Mouse (Mus musculus): ENCODE measurements around the gene Anks1. TPM values are rescaled to one million over a fixed set of nuclear protein-coding genes. Genes with fewer than 3 reads are reported as not detected.

Gene Anks1
- polyA plus RNA-seq, 1 experiment from 2014 or later = 13.3 TPM

DNA sequence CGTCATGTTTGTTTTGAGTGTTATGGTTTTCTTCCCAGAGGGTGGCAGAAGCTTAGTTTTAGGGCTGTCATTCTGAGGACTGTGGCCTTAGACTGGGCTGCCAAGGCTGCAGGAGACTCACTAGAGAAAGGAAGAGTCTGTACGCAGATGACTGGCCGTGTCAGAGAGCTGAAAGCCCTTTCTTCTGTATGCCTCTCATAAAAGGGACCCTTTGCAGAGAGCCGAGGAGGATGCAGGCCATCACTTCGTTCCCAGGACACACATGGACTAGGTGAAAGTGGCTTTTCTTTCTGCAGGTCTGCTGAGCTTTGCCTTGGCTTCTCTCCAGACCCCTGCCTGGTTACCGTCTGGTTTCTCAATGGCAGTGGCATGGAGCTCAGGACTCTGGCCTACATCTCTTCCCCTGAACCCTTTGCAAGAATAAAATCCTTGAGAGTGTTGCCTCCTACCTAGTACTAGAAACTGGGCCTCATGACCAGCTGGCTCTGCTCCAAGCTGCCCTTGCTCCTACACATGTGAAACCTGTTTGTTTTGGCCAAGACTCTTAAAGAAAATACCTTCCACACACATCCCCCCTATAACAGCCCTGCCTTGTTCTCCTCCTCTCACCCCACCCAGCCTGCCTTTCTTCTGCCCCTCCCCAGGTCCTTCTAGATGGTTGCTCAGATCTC lies 36.6 kb downstream of the Anks1 start:
- H3K27ac ChIP-seq (replicated peaks; ENCODE audit: low read depth, low read length) = no peak overlapping the region
- no peak for DNase-seq (ENCODE audit: low spot score)
- no peaks in the 10 kb centered on the region for H3K27me3 ChIP-seq (ENCODE audit: control insufficient read depth, insufficient read depth, low read length)
- H3K4me1 ChIP-seq (ENCODE audit: control insufficient read depth, insufficient read depth, low read length) = 0 out of 2 replicates have a peak, but pooled peaks cover 4% of the 10 kb centered on the region
- no peak overlapping the region for H3K9ac ChIP-seq (replicated peaks; ENCODE audit: low read length)
- no peaks in the 10 kb centered on the region for H3K36me3 ChIP-seq (replicated peaks; ENCODE audit: control insufficient read depth, insufficient read depth, low read depth, low read length)
- no peaks in the 10 kb centered on the region for H3K9me3 ChIP-seq (replicated peaks; ENCODE audit: control insufficient read depth, low read length)
- no peak for ATAC-seq (replicated peaks; ENCODE audit: insufficient number of reproducible peaks, low FRiP score, low TSS enrichment, low read depth)
- WGBS = 70% methylated on average over 6 of the region's 6 CpGs
- H3K4me3 ChIP-seq (ENCODE audit: low read depth, low read length) = no peak overlapping the region
- no peak overlapping the region for H3K4me2 ChIP-seq (ENCODE audit: low read depth, low read length)

DNA sequence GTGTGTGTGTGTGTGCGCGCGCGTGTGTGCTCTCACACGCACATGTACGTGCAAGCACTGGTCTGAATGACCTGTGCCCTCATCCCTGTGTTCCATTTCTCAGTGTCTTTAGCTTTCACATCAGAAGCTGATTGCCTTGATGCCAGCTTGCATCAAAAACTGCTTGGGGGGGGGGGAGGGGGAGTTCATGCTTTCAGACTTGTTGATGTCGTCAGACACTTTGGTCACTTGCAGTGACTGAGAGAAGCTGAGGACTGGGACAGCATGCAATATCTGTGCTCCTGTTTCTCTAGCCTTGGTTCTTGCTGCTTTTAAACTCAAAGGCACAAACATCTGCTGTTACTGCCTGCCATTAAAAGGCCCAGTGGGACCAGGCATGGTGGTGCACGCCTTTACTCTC lies 37.3 kb downstream of the Anks1 start:
- Histone ChIP-seq H3K4me3 (ENCODE audit: low read depth, low read length) (no peak overlapping the region), H3K27ac (replicated peaks; ENCODE audit: low read depth, low read length) (no peak overlapping the region), H3K9me3 (replicated peaks; ENCODE audit: control insufficient read depth, low read length) (no peaks in the 10 kb centered on the region), H3K9ac (replicated peaks; ENCODE audit: low read length) (no peak overlapping the region), H3K27me3 (ENCODE audit: control insufficient read depth, insufficient read depth, low read length) (no peaks in the 10 kb centered on the region), H3K4me2 (ENCODE audit: low read depth, low read length) (no peak overlapping the region), H3K4me1 (ENCODE audit: control insufficient read depth, insufficient read depth, low read length) (0 out of 2 replicates have a peak, but pooled peaks cover 4% of the 10 kb centered on the region), H3K36me3 (replicated peaks; ENCODE audit: control insufficient read depth, insufficient read depth, low read depth, low read length) (no peaks in the 10 kb centered on the region)
- DNase-seq (ENCODE audit: low spot score) (no peak), ATAC-seq (replicated peaks; ENCODE audit: insufficient number of reproducible peaks, low FRiP score, low TSS enrichment, low read depth) (no peak)
- 80% methylated on average over 8 of the region's 8 CpGs for WGBS

GRCm38 (mm10) chr17:27947155-27947554 lies 38.0 kb downstream of the Anks1 start:
- H3K4me1 ChIP-seq (ENCODE audit: control insufficient read depth, insufficient read depth, low read length) = 0 out of 2 replicates have a peak, but pooled peaks cover 4% of the 10 kb centered on the region
- H3K27me3 ChIP-seq (ENCODE audit: control insufficient read depth, insufficient read depth, low read length) = no peaks in the 10 kb centered on the region
- no peak overlapping the region for H3K4me2 ChIP-seq (ENCODE audit: low read depth, low read length)
- H3K4me3 ChIP-seq (ENCODE audit: low read depth, low read length) = no peak overlapping the region
- no peaks in the 10 kb centered on the region for H3K36me3 ChIP-seq (replicated peaks; ENCODE audit: control insufficient read depth, insufficient read depth, low read depth, low read length)
- ATAC-seq (replicated peaks; ENCODE audit: insufficient number of reproducible peaks, low FRiP score, low TSS enrichment, low read depth) (no peak), DNase-seq (ENCODE audit: low spot score) (no peak)
- no peak overlapping the region for H3K9ac ChIP-seq (replicated peaks; ENCODE audit: low read length)
- H3K27ac ChIP-seq (replicated peaks; ENCODE audit: low read depth, low read length) = no peak overlapping the region
- H3K9me3 ChIP-seq (replicated peaks; ENCODE audit: control insufficient read depth, low read length) = no peaks in the 10 kb centered on the region
- 86% methylated on average over 2 of the region's 2 CpGs for WGBS

DNA sequence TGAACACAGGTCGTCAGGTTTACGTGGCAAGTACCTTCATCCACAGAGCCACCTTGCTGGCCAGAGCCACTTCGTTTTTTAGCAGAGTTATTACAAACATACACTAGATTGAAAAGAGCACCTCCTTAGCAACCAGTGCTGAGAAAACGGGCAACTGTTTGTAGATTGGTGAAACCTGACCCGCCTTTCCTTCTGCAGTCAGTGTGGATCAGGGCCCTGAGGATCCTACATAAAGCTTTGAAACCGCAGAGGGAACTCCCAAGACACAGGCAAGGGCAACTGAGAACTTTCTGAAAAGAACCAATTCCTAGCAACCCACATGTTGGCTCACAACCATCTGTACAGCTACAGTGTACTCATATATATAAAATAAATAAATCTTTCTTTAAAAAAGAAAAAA lies 44.0 kb downstream of the Anks1 start:
- Histone ChIP-seq H3K27me3 (ENCODE audit: control insufficient read depth, insufficient read depth, low read length) (no peaks in the 10 kb centered on the region), H3K9ac (replicated peaks; ENCODE audit: low read length) (no peak overlapping the region), H3K27ac (replicated peaks; ENCODE audit: low read depth, low read length) (no peak overlapping the region), H3K4me1 (ENCODE audit: control insufficient read depth, insufficient read depth, low read length) (no peaks in the 10 kb centered on the region; the same call in 1 of the 2 replicates), H3K9me3 (replicated peaks; ENCODE audit: control insufficient read depth, low read length) (no peaks in the 10 kb centered on the region), H3K4me2 (ENCODE audit: low read depth, low read length) (no peak overlapping the region), H3K36me3 (replicated peaks; ENCODE audit: control insufficient read depth, insufficient read depth, low read depth, low read length) (no peaks in the 10 kb centered on the region), H3K4me3 (ENCODE audit: low read depth, low read length) (no peak overlapping the region)
- peak; percentile 30 for DNase-seq (ENCODE audit: low spot score)
- no peak for ATAC-seq (replicated peaks; ENCODE audit: insufficient number of reproducible peaks, low FRiP score, low TSS enrichment, low read depth)
- WGBS = 57% methylated on average over 6 of the region's 6 CpGs

GRCm38 (mm10) chr17:27954629-27955402 lies 45.7 kb downstream of the Anks1 start:
- H3K36me3 ChIP-seq (replicated peaks; ENCODE audit: control insufficient read depth, insufficient read depth, low read depth, low read length) = no peaks in the 10 kb centered on the region
- 59% methylated on average over 14 of the region's 14 CpGs for WGBS
- no peaks in the 10 kb centered on the region; the same call in 1 of the 2 replicates for H3K4me1 ChIP-seq (ENCODE audit: control insufficient read depth, insufficient read depth, low read length)
- ATAC-seq (replicated peaks; ENCODE audit: insufficient number of reproducible peaks, low FRiP score, low TSS enrichment, low read depth) (no peak), DNase-seq (ENCODE audit: low spot score) (no peak)
- H3K27ac ChIP-seq (replicated peaks; ENCODE audit: low read depth, low read length) = no peak overlapping the region
- no peak overlapping the region for H3K4me2 ChIP-seq (ENCODE audit: low read depth, low read length)
- no peak overlapping the region for H3K9ac ChIP-seq (replicated peaks; ENCODE audit: low read length)
- no peaks in the 10 kb centered on the region for H3K27me3 ChIP-seq (ENCODE audit: control insufficient read depth, insufficient read depth, low read length)
- H3K9me3 ChIP-seq (replicated peaks; ENCODE audit: control insufficient read depth, low read length) = no peaks in the 10 kb centered on the region
- H3K4me3 ChIP-seq (ENCODE audit: low read depth, low read length) = no peak overlapping the region

DNA sequence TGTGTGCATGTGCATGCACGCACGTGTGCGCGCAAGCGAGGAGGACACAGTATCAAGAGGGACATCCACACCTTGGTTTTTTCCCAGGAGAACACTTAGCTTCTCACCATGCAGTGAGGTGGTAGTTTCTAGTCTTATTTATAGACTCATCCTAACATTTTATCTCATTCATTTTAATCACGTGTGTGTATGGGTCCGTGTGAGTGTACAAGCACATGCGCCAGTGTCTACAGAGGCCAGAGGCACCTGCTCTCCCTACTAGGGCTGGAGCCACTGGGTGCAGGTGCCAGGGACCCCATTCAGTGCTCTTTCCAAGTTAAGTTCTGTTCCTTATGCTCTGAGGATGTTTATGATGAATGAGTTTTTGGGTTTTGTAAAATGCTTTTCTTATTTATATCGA lies 48.5 kb downstream of the Anks1 start:
- Histone ChIP-seq H3K36me3 (replicated peaks; ENCODE audit: control insufficient read depth, insufficient read depth, low read depth, low read length) (no peaks in the 10 kb centered on the region), H3K4me1 (ENCODE audit: control insufficient read depth, insufficient read depth, low read length) (peaks cover 2% of the 10 kb centered on the region), H3K9me3 (replicated peaks; ENCODE audit: control insufficient read depth, low read length) (no peaks in the 10 kb centered on the region), H3K9ac (replicated peaks; ENCODE audit: low read length) (no peak overlapping the region), H3K4me2 (ENCODE audit: low read depth, low read length) (no peak overlapping the region), H3K27ac (replicated peaks; ENCODE audit: low read depth, low read length) (no peak overlapping the region), H3K4me3 (ENCODE audit: low read depth, low read length) (no peak overlapping the region), H3K27me3 (ENCODE audit: control insufficient read depth, insufficient read depth, low read length) (no peaks in the 10 kb centered on the region)
- DNase-seq (ENCODE audit: low spot score) (no peak), ATAC-seq (replicated peaks; ENCODE audit: insufficient number of reproducible peaks, low FRiP score, low TSS enrichment, low read depth) (no peak)
- 96% methylated on average over 9 of the region's 9 CpGs for WGBS

DNA sequence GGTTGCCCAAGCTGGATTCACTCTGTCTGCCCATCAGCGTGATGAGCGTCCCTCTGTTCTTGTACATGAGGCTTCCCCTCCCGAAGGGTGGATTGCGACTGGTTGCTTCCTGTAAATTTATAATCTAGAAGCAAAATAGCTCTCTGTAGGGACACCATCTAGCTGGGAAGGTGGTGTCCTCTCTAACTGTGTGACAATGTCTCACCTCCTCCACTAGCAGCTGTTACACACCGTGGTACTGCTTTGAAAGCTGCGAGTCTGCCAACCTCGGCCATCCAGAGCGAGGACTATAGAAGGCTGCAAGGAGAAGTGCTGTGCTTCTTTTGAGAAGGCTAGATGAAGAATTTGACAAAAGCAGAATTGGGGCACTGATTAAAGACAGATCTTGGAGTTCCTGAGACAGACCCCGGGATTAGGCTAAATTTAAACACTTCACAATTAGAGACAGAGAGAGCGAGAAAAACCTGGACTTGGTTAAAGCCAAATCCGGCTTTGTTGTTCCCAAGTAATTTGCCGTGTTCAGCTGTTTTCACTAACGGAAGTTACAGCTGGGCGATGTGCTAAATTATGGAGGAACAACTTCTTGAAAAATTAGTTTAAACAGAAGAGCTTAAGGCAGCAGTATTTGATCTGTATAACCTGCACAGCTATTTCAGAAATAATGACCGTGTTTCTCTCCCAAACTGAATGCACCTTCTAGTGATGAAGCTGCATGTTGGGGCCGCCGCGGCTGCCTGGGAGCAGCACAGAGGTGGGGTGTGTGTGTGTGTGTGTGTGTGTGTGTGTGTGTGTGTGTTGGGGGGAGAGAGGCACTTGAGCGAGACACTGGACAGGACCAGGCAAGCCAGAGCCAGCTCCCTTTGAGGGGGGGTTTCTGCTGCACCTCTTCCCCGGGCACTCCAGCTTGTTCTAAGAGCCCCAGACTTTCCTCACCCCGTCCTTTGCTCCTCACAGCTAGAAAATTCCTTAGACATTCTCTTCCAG lies 51.3 kb downstream of the Anks1 start:
- no peak overlapping the region for H3K9ac ChIP-seq (replicated peaks; ENCODE audit: low read length)
- H3K36me3 ChIP-seq (replicated peaks; ENCODE audit: control insufficient read depth, insufficient read depth, low read depth, low read length) = no peaks in the 10 kb centered on the region
- peaks cover 2% of the 10 kb centered on the region; the same call in 1 of the 2 replicates for H3K4me1 ChIP-seq (ENCODE audit: control insufficient read depth, insufficient read depth, low read length)
- no peak overlapping the region for H3K27ac ChIP-seq (replicated peaks; ENCODE audit: low read depth, low read length)
- peak; percentile 63 for DNase-seq (ENCODE audit: low spot score)
- no peaks in the 10 kb centered on the region for H3K9me3 ChIP-seq (replicated peaks; ENCODE audit: control insufficient read depth, low read length)
- WGBS = 60% methylated on average over 21 of the region's 21 CpGs
- no peak for ATAC-seq (replicated peaks; ENCODE audit: insufficient number of reproducible peaks, low FRiP score, low TSS enrichment, low read depth)
- H3K4me3 ChIP-seq (ENCODE audit: low read depth, low read length) = no peak overlapping the region
- H3K27me3 ChIP-seq (ENCODE audit: control insufficient read depth, insufficient read depth, low read length) = no peaks in the 10 kb centered on the region
- no peak overlapping the region for H3K4me2 ChIP-seq (ENCODE audit: low read depth, low read length)
